Mouse (Mus musculus) midbrain, postnatal 0 days (tissue): ENCODE data around the gene Nacc2. TPM values are rescaled to one million over a fixed set of nuclear protein-coding genes. Genes with fewer than 3 reads are reported as not detected.

Source experiments
- ATAC-seq: fragments of 200-750 bp; cut with Nextera tagmentation; 2 replicates; pipeline ENCODE4 v1.8.0; 2017; ENCODE audit warnings: moderate number of reproducible peaks, mild to moderate bottlenecking, moderate TSS enrichment, moderate library complexity; ENCODE audit not compliant: low FRiP score
- DNase-seq: peaks from one replicate; pipeline ENCODE4 v3.0.0-alpha.2; 2015; ENCODE audit warnings: low spot score
- H3K27ac ChIP-seq: fragments of 300-500 bp; sonication (generic); 2 replicates; pipeline ENCODE4 v1.5.1; 2014; ENCODE audit warnings: low read depth, mild to moderate bottlenecking, low read length, mixed read lengths
- H3K27me3 ChIP-seq: fragments of 300-500 bp; sonication (generic); 2 replicates; pipeline ENCODE4 v1.6.1; 2014; ENCODE audit warnings: low read length, control low read depth, mixed read lengths; ENCODE audit not compliant: insufficient read depth
- H3K36me3 ChIP-seq: fragments of 300-500 bp; sonication (generic); 2 replicates; pipeline ENCODE4 v1.6.1; 2014; ENCODE audit warnings: low read length, control low read depth, mixed read lengths; ENCODE audit not compliant: insufficient read depth
- H3K4me1 ChIP-seq: fragments of 300-500 bp; sonication (generic); 2 replicates; pipeline ENCODE4 v1.6.1; 2014; ENCODE audit warnings: mild to moderate bottlenecking, control low read depth, antibody characterized with exemption, low read length, mixed read lengths; ENCODE audit not compliant: insufficient read depth
- H3K4me2 ChIP-seq: fragments of 300-500 bp; sonication (generic); 2 replicates; pipeline ENCODE4 v1.6.1; 2014; ENCODE audit warnings: low read depth, mild to moderate bottlenecking, low read length, mixed read lengths; ENCODE audit not compliant: poor library complexity, severe bottlenecking
- H3K4me3 ChIP-seq: fragments of 300-500 bp; sonication (generic); 2 replicates; pipeline ENCODE4 v1.5.1; 2014; ENCODE audit warnings: low read depth, mild to moderate bottlenecking, low read length, moderate library complexity
- H3K9ac ChIP-seq: fragments of 300-500 bp; sonication (generic); replicated peaks from 2 replicates; pipeline ENCODE4 v1.6.1; 2014; ENCODE audit warnings: mild to moderate bottlenecking, low read length, moderate library complexity, mixed read lengths; ENCODE audit not compliant: poor library complexity, severe bottlenecking
- H3K9me3 ChIP-seq: fragments of 300-500 bp; sonication (generic); 2 replicates; pipeline ENCODE4 v1.6.1; 2016; ENCODE audit warnings: low read length, control low read depth
- CTCF ChIP-seq: IDR thresholded peaks from 2 replicates; pipeline ENCODE4 v1.5.1; 2016; ENCODE audit warnings: antibody characterized with exemption, mild to moderate bottlenecking
- WGBS: fragments of 180-500 bp; shearing (Covaris S2); extraction: QIAGEN DNeasy Blood & Tissue Kit; methylation state at CpG from one replicate; pipeline ENCODE4 v1.1.7; 2014; 5-methylcytosine and 5-hydroxymethylcytosine counted together
- polyA plus RNA-seq: library from polyadenylated mRNA; unstranded; fragments of >200 nt; fragmentation: Nextera tagmentation; extraction: Ambion mirVana; gene quantifications from 2 replicates; pipeline ENCODE4 v1.2.1, GENCODE M21; 2015
- total RNA-seq: library from RNA; depleted of rRNA; stranded (reverse); fragments of >200 nt; gene quantifications from 2 replicates; pipeline ENCODE4 v1.2.3, GENCODE M21; 2014

Gene Nacc2
- total and polyA plus RNA-seq, 2 experiments from 2014 or later, result 21.4 to 40.7 TPM

- Histone ChIP-seq H3K9ac (no peak overlapping the region), H3K4me1 (no peaks in the 10 kb centered on the region), H3K9me3 (no peaks in the 10 kb centered on the region), H3K4me3 (no peak overlapping the region), H3K27me3 (no peaks in the 10 kb centered on the region), H3K27ac (peak overlapping the region; percentile 20; the same call in 1 of the 2 replicates), H3K4me2 (no peak overlapping the region), H3K36me3 (no peaks in the 10 kb centered on the region)
- TF ChIP-seq CTCF, result no peak
- DNase-seq (peak; percentile 82), ATAC-seq (peak; percentile 48; the same call in 1 of the 2 replicates)
- WGBS, result 54% methylated on average over 7 of the region's 7 CpGs
These were observed 23.5 kb upstream of the Nacc2 start for GRCm38 (mm10) chr2:26146337-26147042.

GRCm38 (mm10) chr2:26145113-26145512 lies 22.1 kb upstream of the Nacc2 start:
- Histone ChIP-seq H3K9ac (no peak overlapping the region), H3K4me1 (peaks cover 4% of the 10 kb centered on the region; the same call in 1 of the 2 replicates), H3K9me3 (no peaks in the 10 kb centered on the region), H3K4me2 (no peak overlapping the region), H3K36me3 (no peaks in the 10 kb centered on the region), H3K4me3 (no peak overlapping the region), H3K27me3 (no peaks in the 10 kb centered on the region), H3K27ac (no peak overlapping the region)
- DNase-seq, result no peak
- 85% methylated on average over 4 of the region's 4 CpGs for WGBS
- TF ChIP-seq CTCF, result no peak
- ATAC-seq, result no peak

- Histone ChIP-seq H3K4me3 (no peak overlapping the region), H3K27me3 (no peaks in the 10 kb centered on the region), H3K27ac (no peak overlapping the region), H3K9ac (peak overlapping the region; percentile 19; the same call in 1 of the 2 replicates), H3K9me3 (no peaks in the 10 kb centered on the region), H3K4me2 (no peak overlapping the region), H3K36me3 (no peaks in the 10 kb centered on the region), H3K4me1 (peaks cover 4% of the 10 kb centered on the region; the same call in 1 of the 2 replicates)
- ATAC-seq (no peak), DNase-seq (no peak)
- WGBS, result 82% methylated on average over 4 of the region's 4 CpGs
- no peak for TF ChIP-seq CTCF
These were observed 21.3 kb upstream of the Nacc2 start for GRCm38 (mm10) chr2:26144331-26144730.

- peak; percentile 61 for DNase-seq
- H3K27ac ChIP-seq, result no peak overlapping the region
These were observed 20.5 kb upstream of the Nacc2 start for GRCm38 (mm10) chr2:26143556-26143955.

GRCm38 (mm10) chr2:26142986-26143385 lies 20.0 kb upstream of the Nacc2 start:
- Histone ChIP-seq H3K9ac (no peak overlapping the region), H3K27ac (no peak overlapping the region), H3K4me3 (no peak overlapping the region), H3K4me1 (peaks cover 9% of the 10 kb centered on the region; the same call in 1 of the 2 replicates), H3K9me3 (no peaks in the 10 kb centered on the region), H3K27me3 (no peaks in the 10 kb centered on the region), H3K4me2 (no peak overlapping the region), H3K36me3 (0 out of 2 replicates have a peak, but pooled peaks cover 6% of the 10 kb centered on the region)
- TF ChIP-seq CTCF, result no peak
- no peak for ATAC-seq
- WGBS, result 86% methylated on average over 3 of the region's 3 CpGs
- DNase-seq, result no peak

More at GRCm38 (mm10) chr2:26143556-26143955, 20.5 kb upstream of the Nacc2 start:
- H3K27me3 ChIP-seq, result no peaks in the 10 kb centered on the region
- H3K4me2 ChIP-seq, result no peak overlapping the region
- no peak for ATAC-seq
- TF ChIP-seq CTCF, result no peak
- H3K4me1 ChIP-seq, result peaks cover 9% of the 10 kb centered on the region; the same call in 1 of the 2 replicates
- 0 out of 2 replicates have a peak, but pooled peaks cover 2% of the 10 kb centered on the region for H3K36me3 ChIP-seq
- no peaks in the 10 kb centered on the region for H3K9me3 ChIP-seq
- no peak overlapping the region for H3K9ac ChIP-seq
- H3K4me3 ChIP-seq, result no peak overlapping the region
- WGBS, result 63% methylated on average over 2 of the region's 2 CpGs

DNA sequence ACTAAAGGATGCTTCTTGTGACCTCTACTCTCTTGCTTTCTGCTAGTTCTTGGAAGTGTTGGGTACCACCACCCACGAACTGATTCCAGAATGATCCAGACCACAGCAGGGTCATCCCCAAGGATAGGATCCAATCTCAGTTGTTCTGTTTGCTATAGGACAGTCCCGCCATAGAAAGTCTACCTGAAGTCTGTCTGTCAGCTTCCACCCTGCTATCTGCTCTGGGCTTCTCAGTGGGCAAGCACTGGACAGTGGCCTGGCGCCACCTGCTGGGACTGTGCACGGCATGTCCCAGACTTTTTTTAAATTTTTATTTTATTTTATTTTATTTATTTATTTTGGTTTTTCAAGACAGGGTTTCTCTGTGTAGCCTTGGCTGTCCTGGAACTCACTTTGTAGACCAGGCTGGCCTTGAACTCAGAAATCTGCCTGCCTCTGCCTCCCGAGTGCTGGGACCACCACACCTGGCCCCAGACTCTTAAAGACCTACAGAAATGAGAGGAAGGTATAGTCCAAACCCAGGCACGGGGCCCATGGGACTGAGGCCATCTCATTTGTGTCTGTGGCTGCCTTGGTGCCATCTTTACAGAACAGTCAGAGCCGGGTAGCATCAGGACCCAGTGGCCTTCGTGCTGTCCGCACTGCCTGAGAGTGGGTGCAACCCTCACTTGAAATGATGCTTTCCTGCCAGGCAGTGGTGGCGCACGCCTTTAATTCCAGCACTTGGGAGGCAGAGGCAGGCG lies 19.0 kb upstream of the Nacc2 start:
- peak; percentile 62 for DNase-seq
- H3K4me1 ChIP-seq, result peaks cover 9% of the 10 kb centered on the region; the same call in 1 of the 2 replicates
- no peak overlapping the region for H3K27ac ChIP-seq
- no peaks in the 10 kb centered on the region for H3K27me3 ChIP-seq
- ATAC-seq, result no peak
- TF ChIP-seq CTCF, result peak; percentile 79
- no peak overlapping the region for H3K4me3 ChIP-seq
- no peak overlapping the region for H3K9ac ChIP-seq
- H3K4me2 ChIP-seq, result no peak overlapping the region
- H3K36me3 ChIP-seq, result peaks cover 14% of the 10 kb centered on the region
- 66% methylated on average over 12 of the region's 12 CpGs for WGBS
- no peaks in the 10 kb centered on the region for H3K9me3 ChIP-seq
